Mouse (Mus musculus) liver, embryonic 14.5 days (tissue): ENCODE measurements around the gene Capza1. TPM values are rescaled to one million over a fixed set of nuclear protein-coding genes. Genes with fewer than 3 reads are reported as not detected.
"Not testable (repeated sequence)": the region's sequence is repeated elsewhere in the genome, so short reads cannot be mapped to it uniquely, and the experiment has no call there.

Experiments used
- ATAC-seq: fragments of 200-750 bp; cut with Nextera tagmentation; 2 replicates; pipeline ENCODE4 v1.8.0; 2017; ENCODE audit warnings: moderate number of reproducible peaks, mild to moderate bottlenecking, moderate library complexity; ENCODE audit not compliant: insufficient read depth
- DNase-seq, 3 experiments: peaks; one replicate each; pipeline ENCODE4 v3.0.0-alpha.2; 2012 to 2013; ENCODE audit warnings: low read depth in 3 of 3, low spot score in 3 of 3
- H3K27ac ChIP-seq: fragments of 300-500 bp; sonication (generic); 2 replicates; pipeline ENCODE4 v1.5.1; 2014; ENCODE audit warnings: moderate library complexity, mild to moderate bottlenecking, control low read depth, inconsistent platforms
- H3K27me3 ChIP-seq: fragments of 300-500 bp; sonication (generic); 2 replicates; pipeline ENCODE4 v1.6.1; 2014; ENCODE audit warnings: mild to moderate bottlenecking, low read length, moderate library complexity; ENCODE audit not compliant: control insufficient read depth, insufficient read depth
- H3K36me3 ChIP-seq: fragments of 300-500 bp; sonication (generic); replicated peaks from 2 replicates; pipeline ENCODE4 v1.6.1; 2014; ENCODE audit warnings: low read depth; ENCODE audit not compliant: control insufficient read depth, insufficient read depth
- H3K4me1 ChIP-seq, 2 experiments: fragments of 200-500 bp in 1 of 2; fragments of 300-500 bp in 1 of 2; sonication (generic) in 1 of 2; replicated peaks; 2 replicates each; pipeline ENCODE4 v1.6.1; 2012 to 2014; ENCODE audit warnings: antibody characterized with exemption in 1 of 2, inconsistent platforms in 1 of 2, low read length in 1 of 2; ENCODE audit not compliant: control insufficient read depth in 2 of 2, insufficient read depth in 2 of 2
- H3K4me2 ChIP-seq: fragments of 300-500 bp; sonication (generic); 2 replicates; pipeline ENCODE4 v1.6.1; 2014; ENCODE audit warnings: low read depth, mild to moderate bottlenecking, control low read depth, moderate library complexity
- H3K4me3 ChIP-seq, 2 experiments: fragments of 200-500 bp in 1 of 2; fragments of 300-500 bp in 1 of 2; sonication (generic) in 1 of 2; 2 replicates each; pipeline ENCODE4 v1.5.1; 2012 to 2014; ENCODE audit warnings: low read depth in 2 of 2, low read length in 2 of 2, mild to moderate bottlenecking in 2 of 2, control low read depth in 1 of 2, inconsistent platforms in 1 of 2, moderate library complexity in 1 of 2; ENCODE audit not compliant: insufficient read depth in 1 of 2
- H3K9ac ChIP-seq: fragments of 300-500 bp; sonication (generic); replicated peaks from 2 replicates; pipeline ENCODE4 v1.6.1; 2014; ENCODE audit warnings: mild to moderate bottlenecking, control low read depth, moderate library complexity
- H3K9me3 ChIP-seq: fragments of 300-500 bp; sonication (generic); 2 replicates; pipeline ENCODE4 v1.6.1; 2016; ENCODE audit warnings: low read length, mixed read lengths; ENCODE audit not compliant: control insufficient read depth
- CTCF ChIP-seq: IDR thresholded peaks from 2 replicates; pipeline ENCODE4 v1.5.1; 2016; ENCODE audit warnings: antibody characterized with exemption, low read depth, control low read depth
- EP300 ChIP-seq: IDR thresholded peaks from 2 replicates; pipeline ENCODE4 v1.6.1; 2016; ENCODE audit warnings: antibody characterized with exemption, low read depth
- WGBS: fragments of 180-500 bp; shearing (Covaris S2); extraction: QIAGEN DNeasy Blood & Tissue Kit; methylation state at CpG from one replicate; pipeline ENCODE4 v1.1.7; 2014; ENCODE audit not compliant: insufficient replicate concordance; 5-methylcytosine and 5-hydroxymethylcytosine counted together
- polyA plus RNA-seq, 2 experiments: library from polyadenylated mRNA; depleted of rRNA in 1 of 2; stranded (reverse) in 1 of 2; unstranded in 1 of 2; fragments of >200 nt; fragmentation: Nextera tagmentation in 1 of 2; extraction: Ambion mirVana in 1 of 2; gene quantifications; 2 replicates each; pipeline versions ENCODE4 v1.2.1 to v1.2.3; 2012 to 2014

Gene Capza1
- polyA plus RNA-seq, 2 experiments = 30.4 to 84.0 TPM

GRCm38 (mm10) chr3:104814746-104815145 is 49.6 kb downstream of the Capza1 start:
- no peak overlapping the region for H3K4me3 ChIP-seq
- whole genome bisulfite sequencing = 84% methylated on average over 1 of the region's 1 CpGs
- DNase-seq (no peak), ATAC-seq (no peak)
- no peak overlapping the region for H3K4me2 ChIP-seq
- no peak for TF ChIP-seq EP300
- TF ChIP-seq CTCF = no peak
- H3K9me3 ChIP-seq = no peaks in the 10 kb centered on the region
- no peaks in the 10 kb centered on the region for H3K36me3 ChIP-seq
- no peaks in the 10 kb centered on the region for H3K27me3 ChIP-seq
- H3K27ac ChIP-seq = no peak overlapping the region
- H3K4me1 ChIP-seq = peaks cover 9 to 11% of the 10 kb centered on the region in 2 experiments
- no peak overlapping the region for H3K9ac ChIP-seq

DNA sequence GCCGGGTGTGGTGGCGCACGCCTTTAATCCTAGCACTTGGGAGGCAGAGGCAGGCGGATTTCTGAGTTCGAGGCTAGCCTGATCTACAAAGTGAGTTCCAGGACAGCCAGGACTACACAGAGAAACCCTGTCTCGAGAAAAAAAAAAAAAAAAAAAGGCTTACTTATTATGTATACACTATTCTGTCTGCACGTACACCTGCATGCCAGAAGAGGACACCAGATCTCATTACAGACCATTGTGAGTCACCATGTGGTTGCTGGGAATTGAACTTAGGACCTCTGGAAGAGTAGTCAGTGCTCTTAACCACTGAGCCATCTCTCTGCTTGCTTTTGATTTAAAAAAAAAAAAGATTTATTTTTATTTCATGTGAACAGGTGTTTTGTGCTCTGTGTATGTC is 51.1 kb downstream of the Capza1 start:
- not testable (repeated sequence) for H3K4me3 ChIP-seq, H3K9ac ChIP-seq, H3K4me2 ChIP-seq, ATAC-seq, H3K36me3 ChIP-seq, H3K9me3 ChIP-seq, H3K27me3 ChIP-seq, H3K4me1 ChIP-seq, H3K27ac ChIP-seq, DNase-seq
- 82% methylated on average over 7 of the region's 7 CpGs for WGBS

GRCm38 (mm10) chr3:104812254-104812653 is 52.1 kb downstream of the Capza1 start:
- WGBS = 75% methylated on average over 4 of the region's 4 CpGs
- TF ChIP-seq CTCF = no peak
- TF ChIP-seq EP300 = no peak
- no peak overlapping the region for H3K4me3 ChIP-seq
- H3K4me1 ChIP-seq = peaks cover 0 to 2% of the 10 kb centered on the region in 2 experiments; a peak in 2 of 4 replicates
- H3K9ac ChIP-seq = no peak overlapping the region
- no peak for ATAC-seq
- no peaks in the 10 kb centered on the region for H3K9me3 ChIP-seq
- H3K27me3 ChIP-seq = no peaks in the 10 kb centered on the region
- no peak overlapping the region for H3K4me2 ChIP-seq
- no peaks in the 10 kb centered on the region for H3K36me3 ChIP-seq
- DNase-seq = no peak
- no peak overlapping the region for H3K27ac ChIP-seq

- DNase-seq = no peak
- Histone ChIP-seq H3K27me3 (no peaks in the 10 kb centered on the region), H3K9me3 (no peaks in the 10 kb centered on the region), H3K4me1 (no peaks in the 10 kb centered on the region; a peak in 2 of 4 replicates), H3K36me3 (no peaks in the 10 kb centered on the region), H3K4me3 (no peak overlapping the region), H3K9ac (no peak overlapping the region), H3K27ac (no peak overlapping the region), H3K4me2 (no peak overlapping the region)
- TF ChIP-seq CTCF = no peak
- TF ChIP-seq EP300 = no peak
- 60% methylated on average over 3 of the region's 3 CpGs for WGBS
- no peak for ATAC-seq
Observed at GRCm38 (mm10) chr3:104811752-104812151, 52.6 kb downstream of the Capza1 start.

DNA sequence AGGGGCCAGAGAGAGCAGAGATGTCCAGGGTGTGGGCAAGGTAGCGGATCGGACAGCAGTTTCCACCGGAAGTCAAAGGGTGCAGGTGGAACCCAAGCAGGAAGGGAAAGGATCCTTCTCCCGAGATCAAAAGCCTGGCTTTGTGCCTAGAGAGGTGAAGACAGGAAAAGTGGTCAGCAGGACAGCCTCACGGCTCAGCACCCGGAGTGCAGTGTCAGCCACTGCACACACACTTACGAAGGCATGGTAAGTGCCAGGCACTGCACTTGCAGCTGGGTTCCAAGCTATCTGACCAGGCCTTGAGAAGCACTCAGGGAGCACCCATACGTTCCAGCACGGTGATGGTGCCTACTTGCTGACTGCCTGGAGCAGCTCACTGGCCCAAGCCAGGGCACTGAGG is 58.8 kb downstream of the Capza1 start:
- WGBS = 73% methylated on average over 9 of the region's 9 CpGs
- H3K4me3 ChIP-seq = no peak overlapping the region

More for the DNA sequence above, 58.8 kb downstream of the Capza1 start:
- H3K4me2 ChIP-seq = no peak overlapping the region
- no peak for DNase-seq
- no peak; the same call in 1 of the 2 replicates for ATAC-seq
- H3K4me1 ChIP-seq = no peaks in the 10 kb centered on the region
- no peak overlapping the region for H3K27ac ChIP-seq
- no peak for TF ChIP-seq EP300
- no peak for TF ChIP-seq CTCF
- H3K9ac ChIP-seq = no peak overlapping the region
- no peaks in the 10 kb centered on the region for H3K9me3 ChIP-seq
- no peaks in the 10 kb centered on the region for H3K27me3 ChIP-seq
- H3K36me3 ChIP-seq = no peaks in the 10 kb centered on the region
